Mouse (Mus musculus): ENCODE measurements around the gene Ssh2. TPM values are rescaled to one million over a fixed set of nuclear protein-coding genes. Genes with fewer than 3 reads are reported as not detected.

Gene Ssh2
- polyA plus RNA-seq, 1 experiment, result 6.1 TPM

DNA sequence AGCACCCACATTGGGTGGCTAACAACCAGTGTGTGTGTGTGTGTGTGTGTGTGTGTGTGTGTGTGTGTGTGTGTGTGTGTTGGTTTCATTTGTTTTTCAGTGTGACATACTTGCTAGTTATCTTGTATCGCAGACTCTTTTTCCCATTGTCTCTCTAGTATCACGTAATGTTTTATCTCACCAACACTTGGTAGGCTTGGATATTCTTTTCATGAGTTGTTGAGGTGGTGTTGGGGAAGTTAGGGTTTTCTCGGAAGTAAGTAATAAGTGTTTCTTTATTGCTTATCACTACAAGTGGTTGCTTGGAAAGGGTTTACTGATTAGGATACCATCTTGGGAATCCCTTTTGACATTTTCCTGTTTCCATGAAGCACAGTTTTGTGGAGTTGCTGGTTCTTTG is 91.1 kb downstream of the Ssh2 start:
- Histone ChIP-seq H3K36me3 (ENCODE audit: control insufficient read depth, insufficient read depth, low read length, poor library complexity, severe bottlenecking) (no peaks in the 10 kb centered on the region), H3K27ac (ENCODE audit: insufficient read depth, low read length) (no peak overlapping the region), H3K9me3 (replicated peaks; ENCODE audit: control insufficient read depth, insufficient read depth, low read length, poor library complexity, severe bottlenecking) (no peaks in the 10 kb centered on the region), H3K9ac (ENCODE audit: low read depth, poor library complexity, severe bottlenecking) (no peak overlapping the region), H3K4me1 (ENCODE audit: control insufficient read depth, insufficient read depth, low read length) (no peaks in the 10 kb centered on the region), H3K4me3 (ENCODE audit: low read depth, low read length) (no peak overlapping the region), H3K27me3 (ENCODE audit: control insufficient read depth, insufficient read depth, low read length, poor library complexity, severe bottlenecking) (no peaks in the 10 kb centered on the region)
- TF ChIP-seq EP300 (IDR thresholded peaks at IDR 0.05; ENCODE audit: insufficient read depth, low read depth, low read length) (no peak), CTCF (IDR thresholded peaks at IDR 0.05; ENCODE audit: low read depth, low read length) (no peak), POLR2A (IDR thresholded peaks at IDR 0.05; ENCODE audit: insufficient read depth, low read length) (no peak)

DNA sequence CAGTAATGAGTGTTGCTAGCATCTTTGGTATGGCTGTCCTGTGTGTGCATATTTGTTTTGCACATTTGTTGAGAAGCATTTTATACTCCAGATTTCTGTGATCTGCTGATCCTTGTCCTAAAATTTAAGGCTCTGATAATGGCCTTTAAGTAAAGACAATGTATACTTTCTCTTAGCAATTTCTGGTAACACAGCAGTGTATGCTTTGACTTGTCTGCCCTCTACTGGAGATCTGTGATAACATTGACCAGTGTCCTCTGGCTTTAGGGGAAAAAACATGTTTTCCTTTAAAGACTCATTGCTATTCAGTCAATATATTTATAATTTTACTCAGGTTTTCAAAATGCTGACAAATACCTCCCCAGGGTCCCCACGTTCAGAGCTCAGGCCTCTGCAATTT is 92.4 kb downstream of the Ssh2 start:
- Histone ChIP-seq H3K4me3 (ENCODE audit: low read depth, low read length) (no peak overlapping the region), H3K36me3 (ENCODE audit: control insufficient read depth, insufficient read depth, low read length, poor library complexity, severe bottlenecking) (no peaks in the 10 kb centered on the region), H3K27me3 (ENCODE audit: control insufficient read depth, insufficient read depth, low read length, poor library complexity, severe bottlenecking) (no peaks in the 10 kb centered on the region), H3K9ac (ENCODE audit: low read depth, poor library complexity, severe bottlenecking) (no peak overlapping the region), H3K27ac (ENCODE audit: insufficient read depth, low read length) (no peak overlapping the region), H3K9me3 (replicated peaks; ENCODE audit: control insufficient read depth, insufficient read depth, low read length, poor library complexity, severe bottlenecking) (no peaks in the 10 kb centered on the region), H3K4me1 (ENCODE audit: control insufficient read depth, insufficient read depth, low read length) (no peaks in the 10 kb centered on the region)
- TF ChIP-seq CTCF (IDR thresholded peaks at IDR 0.05; ENCODE audit: low read depth, low read length) (peak; percentile 3), EP300 (IDR thresholded peaks at IDR 0.05; ENCODE audit: insufficient read depth, low read depth, low read length) (no peak), POLR2A (IDR thresholded peaks at IDR 0.05; ENCODE audit: insufficient read depth, low read length) (no peak)

DNA sequence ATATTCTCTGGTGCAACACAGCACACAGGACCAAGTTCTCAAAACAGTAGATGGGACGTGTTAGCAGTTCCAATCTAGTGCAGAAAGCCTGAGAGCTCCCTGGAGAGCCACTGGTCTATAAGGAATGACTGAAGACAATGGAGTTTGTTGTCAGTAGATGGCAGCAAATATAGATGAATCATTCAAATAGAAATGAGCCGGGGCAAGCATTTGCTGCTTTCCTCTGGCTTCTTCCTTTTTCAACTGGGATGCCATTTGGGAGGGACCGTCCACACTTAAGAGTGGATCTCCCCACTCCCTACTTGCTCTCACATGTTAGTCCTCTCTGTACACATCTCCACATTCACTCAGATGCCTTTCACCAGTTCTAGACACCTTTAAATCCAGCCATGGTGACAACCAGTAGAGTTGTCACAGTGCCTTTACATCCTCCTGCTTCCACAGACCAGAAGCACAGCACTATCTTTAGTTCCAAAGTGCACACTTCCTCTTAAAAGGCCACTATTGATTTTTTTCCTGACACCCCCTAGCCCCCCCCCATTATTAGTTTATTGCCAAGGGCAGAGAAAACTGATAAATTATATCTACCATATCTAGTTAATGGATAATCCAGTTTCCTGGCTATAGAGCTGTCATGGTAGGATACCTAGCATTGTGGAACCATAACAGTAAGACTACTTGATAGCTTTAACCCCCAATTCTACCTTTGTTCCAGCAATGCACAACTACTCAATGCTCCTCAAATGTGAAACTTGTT is 101.8 kb downstream of the Ssh2 start:
- no peaks in the 10 kb centered on the region for H3K36me3 ChIP-seq (ENCODE audit: control insufficient read depth, insufficient read depth, low read length, poor library complexity, severe bottlenecking)
- no peaks in the 10 kb centered on the region for H3K27me3 ChIP-seq (ENCODE audit: control insufficient read depth, insufficient read depth, low read length, poor library complexity, severe bottlenecking)
- H3K4me3 ChIP-seq (ENCODE audit: low read depth, low read length), result no peak overlapping the region
- H3K4me1 ChIP-seq (ENCODE audit: control insufficient read depth, insufficient read depth, low read length), result no peaks in the 10 kb centered on the region
- no peak overlapping the region for H3K9ac ChIP-seq (ENCODE audit: low read depth, poor library complexity, severe bottlenecking)
- no peak for TF ChIP-seq POLR2A (IDR thresholded peaks at IDR 0.05; ENCODE audit: insufficient read depth, low read length)
- no peak for TF ChIP-seq CTCF (IDR thresholded peaks at IDR 0.05; ENCODE audit: low read depth, low read length)
- TF ChIP-seq EP300 (IDR thresholded peaks at IDR 0.05; ENCODE audit: insufficient read depth, low read depth, low read length), result no peak
- H3K27ac ChIP-seq (ENCODE audit: insufficient read depth, low read length), result no peak overlapping the region
- H3K9me3 ChIP-seq (replicated peaks; ENCODE audit: control insufficient read depth, insufficient read depth, low read length, poor library complexity, severe bottlenecking), result no peaks in the 10 kb centered on the region

DNA sequence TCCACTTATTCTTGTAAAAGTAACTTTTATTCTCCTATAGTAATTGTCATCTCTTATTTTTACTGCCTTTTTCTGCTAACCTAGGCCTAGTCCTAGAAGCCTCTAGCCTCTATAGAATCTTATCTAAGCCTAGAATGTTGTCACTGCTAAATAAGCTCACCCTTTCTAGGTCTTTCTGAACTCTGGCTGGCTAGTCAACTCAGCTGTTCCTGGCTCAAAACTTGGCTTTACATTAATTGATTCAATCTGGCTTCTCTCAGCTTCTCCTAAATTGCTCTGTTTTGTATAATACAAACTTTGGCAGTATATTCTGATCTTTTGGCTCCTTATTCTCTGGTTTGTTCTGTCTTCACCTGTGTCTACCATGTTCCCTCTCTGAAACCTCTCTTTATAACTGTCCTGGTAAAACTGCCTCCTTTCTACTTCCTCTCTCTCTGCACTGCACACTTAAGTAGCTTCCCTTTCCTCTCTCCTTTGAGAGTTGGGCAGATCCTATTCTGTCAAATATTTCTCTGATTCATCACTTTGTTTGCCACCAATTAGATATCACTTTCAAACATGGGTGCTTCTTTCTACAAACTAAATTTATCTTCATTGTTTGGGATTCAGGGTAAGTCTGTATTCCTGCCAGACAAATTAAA is 102.5 kb downstream of the Ssh2 start:
- no peak overlapping the region for H3K9ac ChIP-seq (ENCODE audit: low read depth, poor library complexity, severe bottlenecking)
- TF ChIP-seq EP300 (IDR thresholded peaks at IDR 0.05; ENCODE audit: insufficient read depth, low read depth, low read length) (no peak), POLR2A (IDR thresholded peaks at IDR 0.05; ENCODE audit: insufficient read depth, low read length) (no peak), CTCF (IDR thresholded peaks at IDR 0.05; ENCODE audit: low read depth, low read length) (no peak)
- H3K36me3 ChIP-seq (ENCODE audit: control insufficient read depth, insufficient read depth, low read length, poor library complexity, severe bottlenecking), result no peaks in the 10 kb centered on the region
- H3K9me3 ChIP-seq (replicated peaks; ENCODE audit: control insufficient read depth, insufficient read depth, low read length, poor library complexity, severe bottlenecking), result no peaks in the 10 kb centered on the region
- no peaks in the 10 kb centered on the region for H3K27me3 ChIP-seq (ENCODE audit: control insufficient read depth, insufficient read depth, low read length, poor library complexity, severe bottlenecking)
- no peaks in the 10 kb centered on the region for H3K4me1 ChIP-seq (ENCODE audit: control insufficient read depth, insufficient read depth, low read length)
- no peak overlapping the region for H3K27ac ChIP-seq (ENCODE audit: insufficient read depth, low read length)
- H3K4me3 ChIP-seq (ENCODE audit: low read depth, low read length), result no peak overlapping the region

DNA sequence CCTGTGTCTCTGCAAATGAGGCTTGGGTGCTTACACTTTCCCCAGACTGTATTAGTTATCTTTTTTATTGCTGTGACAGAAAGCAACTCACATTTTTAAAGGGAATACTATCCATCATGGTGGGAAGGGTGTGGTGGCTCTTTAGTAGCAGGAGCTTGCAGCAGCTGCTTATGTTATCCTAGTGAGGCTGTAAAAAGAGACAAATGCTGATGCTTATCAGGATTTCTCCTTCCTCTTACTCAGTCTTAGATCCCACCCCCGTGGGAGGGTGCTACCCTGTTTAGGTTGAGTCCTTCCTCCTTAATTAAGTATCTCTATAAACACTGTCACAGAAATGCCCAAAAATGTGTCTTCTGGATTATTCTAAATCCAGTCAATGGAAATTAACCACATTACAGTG is 105.1 kb downstream of the Ssh2 start:
- Histone ChIP-seq H3K9ac (ENCODE audit: low read depth, poor library complexity, severe bottlenecking) (no peak overlapping the region), H3K4me1 (ENCODE audit: control insufficient read depth, insufficient read depth, low read length) (no peaks in the 10 kb centered on the region), H3K4me3 (ENCODE audit: low read depth, low read length) (no peak overlapping the region), H3K36me3 (ENCODE audit: control insufficient read depth, insufficient read depth, low read length, poor library complexity, severe bottlenecking) (no peaks in the 10 kb centered on the region), H3K27me3 (ENCODE audit: control insufficient read depth, insufficient read depth, low read length, poor library complexity, severe bottlenecking) (no peaks in the 10 kb centered on the region), H3K27ac (ENCODE audit: insufficient read depth, low read length) (no peak overlapping the region), H3K9me3 (replicated peaks; ENCODE audit: control insufficient read depth, insufficient read depth, low read length, poor library complexity, severe bottlenecking) (no peaks in the 10 kb centered on the region)
- TF ChIP-seq CTCF (IDR thresholded peaks at IDR 0.05; ENCODE audit: low read depth, low read length), result no peak
- no peak for TF ChIP-seq POLR2A (IDR thresholded peaks at IDR 0.05; ENCODE audit: insufficient read depth, low read length)
- TF ChIP-seq EP300 (IDR thresholded peaks at IDR 0.05; ENCODE audit: insufficient read depth, low read depth, low read length), result no peak

DNA sequence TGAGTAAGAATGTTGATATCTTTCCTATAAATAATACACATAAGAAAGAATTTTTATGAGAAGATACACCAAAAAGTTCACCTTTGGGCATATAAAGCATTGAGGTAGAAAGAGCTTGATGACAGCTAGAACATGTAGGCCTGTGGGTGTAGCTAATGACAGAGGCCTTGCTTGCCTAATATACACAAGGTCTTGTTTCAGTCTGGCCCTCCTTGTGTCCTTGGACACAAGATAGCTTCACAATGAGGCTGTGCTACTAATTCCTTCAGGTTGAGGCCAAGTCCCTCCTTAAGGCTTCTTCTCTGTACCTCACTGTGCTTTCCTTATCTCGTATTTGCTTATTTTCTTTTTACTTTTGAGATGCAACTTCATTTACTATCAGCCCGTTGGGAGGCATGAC is 114.4 kb downstream of the Ssh2 start:
- no peak for TF ChIP-seq CTCF (IDR thresholded peaks at IDR 0.05; ENCODE audit: low read depth, low read length)
- no peak for TF ChIP-seq POLR2A (IDR thresholded peaks at IDR 0.05; ENCODE audit: insufficient read depth, low read length)
- no peak for TF ChIP-seq EP300 (IDR thresholded peaks at IDR 0.05; ENCODE audit: insufficient read depth, low read depth, low read length)
- no peak overlapping the region for H3K9ac ChIP-seq (ENCODE audit: low read depth, poor library complexity, severe bottlenecking)
- H3K4me1 ChIP-seq (ENCODE audit: control insufficient read depth, insufficient read depth, low read length), result no peaks in the 10 kb centered on the region
- H3K27me3 ChIP-seq (ENCODE audit: control insufficient read depth, insufficient read depth, low read length, poor library complexity, severe bottlenecking), result no peaks in the 10 kb centered on the region
- H3K4me3 ChIP-seq (ENCODE audit: low read depth, low read length), result no peak overlapping the region
- H3K36me3 ChIP-seq (ENCODE audit: control insufficient read depth, insufficient read depth, low read length, poor library complexity, severe bottlenecking), result no peaks in the 10 kb centered on the region
- H3K27ac ChIP-seq (ENCODE audit: insufficient read depth, low read length), result no peak overlapping the region
- no peaks in the 10 kb centered on the region for H3K9me3 ChIP-seq (replicated peaks; ENCODE audit: control insufficient read depth, insufficient read depth, low read length, poor library complexity, severe bottlenecking)
